Mouse (Mus musculus) thymus, postnatal 25 days (tissue): ENCODE measurements around the gene Mreg.

ENCODE experiments used
- DNase-seq: peaks from one replicate; pipeline ENCODE4 v3.0.0; 2022

Mreg gene

GRCm38 (mm10) chr1:72188142-72188738, 23.9 kb downstream of the Mreg start:
- no peak for DNase-seq

DNA sequence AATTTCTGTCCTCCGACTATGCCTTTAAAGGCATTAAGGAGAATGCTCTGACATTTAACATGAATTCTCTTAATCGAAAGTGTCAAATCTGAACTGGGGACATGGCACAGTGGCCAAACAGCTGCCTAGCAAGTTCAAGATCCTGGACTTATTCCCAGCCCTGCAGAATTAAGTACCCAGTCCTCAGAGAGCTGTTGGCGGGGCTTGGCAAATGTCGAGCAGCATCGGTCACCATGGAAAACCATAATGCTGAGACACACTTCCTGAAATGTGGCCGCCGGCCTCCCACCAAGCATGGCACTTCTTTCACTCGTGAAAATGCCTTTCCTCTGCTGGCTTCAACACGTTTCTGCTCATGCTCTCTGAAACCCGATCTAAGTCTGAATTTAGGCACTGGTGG, 24.6 kb downstream of the Mreg start:
- DNase-seq = no peak

GRCm38 (mm10) chr1:72186151-72186550, 26.0 kb downstream of the Mreg start:
- DNase-seq = no peak

DNA sequence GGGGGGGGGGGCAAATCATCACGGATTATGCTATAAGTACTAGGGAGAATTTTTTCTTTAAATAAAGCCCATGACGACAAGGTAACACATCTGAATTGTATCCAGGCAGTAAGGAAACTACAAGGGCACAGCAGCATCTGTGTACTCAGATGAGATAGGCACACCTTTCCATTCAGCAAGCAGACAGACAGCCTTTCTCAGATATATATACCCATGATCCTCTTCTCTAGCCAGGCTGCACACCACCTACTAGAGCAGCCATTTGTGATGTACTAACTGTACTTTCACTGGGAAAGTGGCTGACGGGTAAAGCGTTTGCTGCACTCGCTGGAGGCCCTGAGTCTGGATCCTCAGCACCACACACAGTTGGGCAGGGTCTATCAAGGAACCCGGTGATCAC, 28.6 kb downstream of the Mreg start:
- DNase-seq = no peak

DNA sequence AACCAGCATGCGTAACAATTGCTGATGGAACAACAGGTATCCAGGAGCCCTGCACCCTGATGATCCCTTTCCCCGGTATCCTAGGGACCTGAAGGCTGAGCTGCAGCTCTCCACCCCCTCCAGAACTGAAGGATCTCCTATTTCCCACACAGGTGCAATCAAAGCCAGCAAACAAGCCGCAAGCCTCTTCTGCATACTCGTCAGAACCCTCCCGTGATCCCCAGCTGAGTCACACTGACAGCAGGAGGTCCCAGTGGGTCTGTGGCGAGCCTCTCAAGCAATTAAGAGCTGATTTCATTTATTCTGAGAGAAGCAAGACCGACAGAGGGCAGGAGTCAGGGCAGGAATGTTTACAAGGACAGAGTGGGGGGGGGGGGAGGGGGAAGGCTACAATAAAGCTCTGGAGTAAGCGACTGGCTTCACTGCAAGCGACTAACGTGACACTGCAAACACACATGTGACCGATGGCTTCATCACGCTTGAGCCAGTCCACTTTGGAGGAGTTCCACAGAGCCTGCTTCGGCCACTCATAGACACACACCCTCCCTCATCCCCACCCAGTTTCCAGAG, 29.1 kb downstream of the Mreg start:
- DNase-seq = no peak

GRCm38 (mm10) chr1:72179947-72180346, 32.2 kb downstream of the Mreg start:
- DNase-seq = no peak

DNA sequence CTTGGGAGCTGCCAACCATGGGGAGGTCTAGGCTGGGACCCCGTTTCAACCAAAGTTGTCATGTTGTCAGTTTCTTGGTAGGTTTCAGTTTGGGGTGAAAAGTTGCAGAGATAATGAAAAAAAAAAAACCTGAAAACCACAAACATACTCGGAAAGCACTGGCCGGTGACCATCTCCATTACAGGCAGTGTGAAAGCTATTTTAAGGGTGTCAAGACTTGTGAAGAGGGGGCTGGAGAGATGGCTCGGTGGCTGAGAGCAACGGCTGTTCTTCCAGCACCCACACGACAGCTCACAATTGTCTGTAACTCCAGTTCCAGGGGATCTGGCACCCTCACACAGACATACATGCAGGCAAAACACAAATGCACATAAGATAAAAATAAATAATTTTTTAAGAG, 35.9 kb downstream of the Mreg start:
- no peak for DNase-seq

DNA sequence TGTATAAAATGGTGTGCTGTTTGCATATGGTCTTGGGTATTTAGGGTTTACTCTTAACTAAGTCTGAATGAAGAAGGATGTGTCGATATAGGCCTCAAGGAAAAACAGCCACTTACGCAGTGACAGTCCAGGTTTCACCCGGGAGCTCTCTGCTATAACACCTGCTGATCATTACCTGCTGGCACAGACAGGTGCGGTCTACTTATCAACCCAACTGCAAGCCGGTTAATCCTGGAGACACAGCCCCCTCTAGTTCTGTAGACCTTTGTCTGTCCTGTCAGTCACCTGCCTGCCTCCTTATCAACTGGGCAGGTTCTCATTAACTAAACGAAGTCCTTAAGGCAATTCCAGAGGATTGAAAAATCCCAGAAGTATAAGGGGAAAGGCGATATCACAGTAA, 37.9 kb downstream of the Mreg start:
- no peak for DNase-seq

- no peak for DNase-seq
Observed at GRCm38 (mm10) chr1:72173402-72174051, 38.6 kb downstream of the Mreg start.

GRCm38 (mm10) chr1:72172788-72173187, 39.3 kb downstream of the Mreg start:
- DNase-seq = no peak

- no peak for DNase-seq
Observed at GRCm38 (mm10) chr1:72171001-72171860, 40.9 kb downstream of the Mreg start.

- DNase-seq = no peak
Observed at GRCm38 (mm10) chr1:72167024-72167423, 45.1 kb downstream of the Mreg start.

DNA sequence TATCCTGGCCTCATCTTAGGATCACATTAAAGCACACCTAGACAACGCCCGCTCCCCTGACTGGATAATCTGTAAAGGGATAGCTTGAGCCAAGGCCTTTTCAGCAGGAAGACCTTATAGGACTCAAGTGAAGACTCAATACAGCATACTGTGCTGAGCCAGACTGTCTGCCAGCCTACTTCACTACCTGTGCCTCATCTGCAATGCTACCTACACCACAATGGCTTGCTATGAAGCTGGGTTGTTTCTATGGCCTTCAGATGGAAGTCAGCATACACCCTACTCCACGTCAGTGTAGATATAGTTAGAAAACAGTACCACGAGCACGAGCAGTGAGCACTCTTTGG, 45.7 kb downstream of the Mreg start:
- no peak for DNase-seq

DNA sequence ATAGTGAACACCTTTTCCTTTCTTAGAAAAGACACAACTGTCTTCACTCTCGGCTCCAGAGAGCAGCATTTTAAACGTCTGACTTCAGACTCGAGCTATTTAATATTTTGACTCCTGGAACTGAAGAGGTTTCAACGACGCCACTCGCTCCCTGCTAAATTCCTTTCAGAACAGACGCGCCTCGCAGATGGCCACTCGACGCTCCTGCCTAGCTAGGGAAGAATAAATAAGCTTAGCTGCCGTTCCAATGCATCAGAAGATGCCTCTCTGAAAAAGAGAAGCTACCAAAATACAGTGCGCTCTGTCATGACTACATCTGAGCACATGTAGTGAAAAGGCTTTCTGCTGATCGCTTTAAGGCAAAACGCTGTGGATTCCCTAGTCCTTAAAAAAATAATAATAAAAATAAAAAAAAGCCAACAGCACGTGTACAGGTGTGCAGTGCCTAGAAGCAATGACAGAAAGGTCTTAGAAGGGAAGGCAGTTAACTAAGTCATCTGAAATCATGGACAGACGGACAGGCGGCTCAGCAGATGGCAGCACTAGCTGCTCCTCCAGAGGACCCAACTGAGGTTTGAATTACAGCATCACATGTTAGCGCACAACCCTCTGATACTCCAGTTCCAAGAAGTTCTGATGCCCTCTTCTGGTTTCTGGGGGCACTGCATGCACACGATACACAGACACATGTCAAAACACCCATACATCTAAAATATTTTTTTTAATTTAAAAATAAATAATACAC, 46.2 kb downstream of the Mreg start:
- no peak for DNase-seq

DNA sequence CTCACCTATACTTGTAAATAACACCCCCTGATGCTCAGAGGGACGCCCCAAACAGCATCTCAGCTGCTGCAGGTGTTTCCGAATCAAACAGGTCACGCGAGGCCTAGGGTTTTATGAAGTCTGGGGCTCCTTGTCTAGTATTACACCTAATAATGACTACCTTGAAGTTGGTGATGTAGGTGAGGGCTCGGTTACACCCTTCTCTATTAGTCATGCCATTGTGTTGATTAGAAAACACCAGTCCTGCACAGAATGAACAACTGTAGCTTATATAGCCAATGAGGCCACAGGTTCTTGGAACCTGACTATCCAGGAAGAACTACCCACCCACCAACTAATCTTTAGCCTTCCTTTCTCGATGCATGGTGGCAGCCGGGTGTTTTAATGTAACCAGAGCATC, 51.8 kb downstream of the Mreg start:
- DNase-seq = no peak

DNA sequence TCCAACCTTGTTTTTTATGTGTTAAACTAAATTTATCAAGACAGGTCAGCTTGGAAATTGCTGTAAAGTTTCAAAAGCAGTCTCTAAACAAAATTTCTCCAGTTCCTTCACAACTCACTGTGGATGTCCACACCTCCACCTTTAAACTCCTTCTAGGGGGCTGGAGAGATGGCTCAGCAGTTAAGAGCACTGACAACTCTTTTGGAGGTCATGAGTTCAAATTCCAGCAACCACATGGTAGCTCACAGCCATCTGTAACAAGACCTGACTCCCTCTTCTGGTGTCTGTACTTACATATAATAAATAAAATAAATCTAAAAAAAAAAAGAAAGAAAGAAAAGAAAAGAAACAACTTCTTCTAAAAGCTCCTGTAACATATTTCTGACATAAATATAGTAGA, 67.1 kb downstream of the Mreg start:
- no peak for DNase-seq

DNA sequence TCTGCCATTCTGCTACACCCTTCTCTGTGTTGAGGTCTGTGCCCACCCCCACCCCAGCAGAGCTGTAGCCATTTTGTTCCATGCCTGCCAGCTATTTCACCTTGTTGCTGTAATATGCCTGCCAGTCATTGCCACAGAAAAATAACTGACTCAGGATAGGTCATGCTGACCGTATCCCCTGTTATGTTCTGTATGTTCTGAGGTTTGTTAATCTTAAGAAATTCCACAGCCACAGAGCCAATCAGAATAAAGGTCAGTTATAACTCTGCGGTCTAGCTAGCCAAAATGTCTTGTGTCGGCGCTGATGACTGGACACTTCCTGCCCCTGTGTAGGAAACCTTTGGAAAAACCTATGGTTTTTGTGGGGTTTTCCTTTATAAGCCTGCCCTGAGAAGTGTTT, 67.7 kb downstream of the Mreg start:
- no peak for DNase-seq

- peak; percentile 20 for DNase-seq
Observed at GRCm38 (mm10) chr1:72141893-72142480, 70.1 kb downstream of the Mreg start.

DNA sequence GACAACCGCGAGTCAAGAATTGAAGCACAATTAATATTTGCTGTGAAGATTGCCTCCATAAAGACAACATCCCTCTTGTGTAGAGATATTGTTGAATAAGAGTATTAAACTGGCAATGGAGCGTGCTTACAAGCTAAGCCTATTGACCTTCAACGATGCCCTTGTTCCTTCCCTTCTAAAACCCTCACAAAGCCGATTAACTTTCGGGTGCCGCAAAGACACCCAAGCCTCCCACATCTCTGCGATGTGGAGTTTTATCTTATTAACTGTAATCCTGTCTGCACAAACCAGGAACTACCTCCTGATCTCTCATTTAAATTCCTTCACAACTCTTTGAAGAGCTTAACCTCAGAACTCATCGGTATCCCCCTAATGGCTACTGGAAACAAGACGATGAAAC, 76.0 kb downstream of the Mreg start:
- no peak for DNase-seq

GRCm38 (mm10) chr1:72134534-72134933, 77.6 kb downstream of the Mreg start:
- DNase-seq = no peak

DNA sequence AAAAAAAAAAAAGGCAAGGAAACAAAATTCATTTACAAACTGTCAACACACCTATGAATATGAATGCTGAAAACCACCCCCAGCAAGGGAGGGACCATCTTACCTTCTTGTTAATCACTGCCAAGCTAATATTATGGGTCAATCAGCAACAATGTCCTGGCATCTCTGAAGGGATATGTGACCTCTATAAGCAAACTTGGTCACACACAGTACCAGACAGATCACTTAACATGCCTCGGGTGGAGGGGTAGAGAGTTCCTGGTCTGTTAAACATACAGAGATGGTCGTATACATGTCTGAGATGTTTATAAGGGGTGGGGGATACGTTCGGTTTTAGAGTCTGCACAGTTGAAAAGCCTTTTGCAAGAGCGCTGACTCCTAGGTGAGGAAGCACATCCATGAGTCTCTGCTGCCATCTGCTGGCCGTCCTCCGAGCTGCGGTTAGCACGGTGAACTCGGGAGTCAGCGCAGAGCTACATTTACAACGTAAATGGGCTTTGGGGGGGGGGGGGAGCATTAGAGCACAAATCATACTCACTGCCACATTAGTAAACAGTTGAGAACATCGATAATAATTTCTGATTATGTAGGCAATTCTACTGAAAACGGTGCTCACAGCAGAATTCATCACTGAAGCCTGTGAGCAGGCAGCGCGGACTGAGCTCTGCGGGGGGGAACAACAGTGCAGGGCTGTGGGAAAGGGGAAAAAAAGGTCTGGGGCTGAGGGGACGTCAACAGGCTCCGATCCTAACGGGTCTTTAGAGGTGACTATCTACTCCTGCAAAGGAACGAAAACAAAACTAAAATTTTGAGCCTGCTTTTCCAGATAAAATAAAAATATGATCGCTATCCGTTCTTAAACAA, 88.4 kb downstream of the Mreg start:
- peak; percentile 74 for DNase-seq
